Mouse (Mus musculus) lung, adult 2 months (tissue): ENCODE data around the gene Cdk1. TPM values are rescaled to one million over a fixed set of nuclear protein-coding genes. Genes with fewer than 3 reads are reported as not detected.

Experiments
- DNase-seq: peaks from one replicate; pipeline ENCODE4 v3.0.0; 2022
- H3K4me1 ChIP-seq: fragments of 200-500 bp; 2 replicates; pipeline ENCODE4 v1.6.1; 2011; ENCODE audit warnings: low read length; ENCODE audit not compliant: control insufficient read depth, insufficient read depth
- H3K4me3 ChIP-seq: fragments of 200-500 bp; replicated peaks from 2 replicates; pipeline ENCODE3; 2011; ENCODE audit warnings: low read depth, mild to moderate bottlenecking, control low read depth, low read length; ENCODE audit errors: extremely low read depth
- CTCF ChIP-seq: fragments of 200-500 bp; IDR thresholded peaks from 2 replicates; pipeline ENCODE4 v1.5.1; 2011; ENCODE audit warnings: mild to moderate bottlenecking, low read length, control low read depth; ENCODE audit not compliant: insufficient read depth
- POLR2A ChIP-seq: fragments of 200-500 bp; IDR thresholded peaks from 2 replicates; pipeline ENCODE4 v1.6.1; 2011; ENCODE audit warnings: low read depth, mild to moderate bottlenecking, control low read depth, low read length, borderline replicate concordance; ENCODE audit errors: extremely low read depth
- WGBS: fragments of 180-500 bp; shearing (Covaris S2); methylation state at CpG from one replicate; pipeline ENCODE4 v1.1.7; 2018; 5-methylcytosine and 5-hydroxymethylcytosine counted together
- polyA plus RNA-seq: library from polyadenylated mRNA; depleted of rRNA; stranded (reverse); fragments of >200 nt; gene quantifications from 2 replicates; pipeline ENCODE4 v1.2.3, GENCODE M21; 2012; rRNA removed

Gene Cdk1
- polyA plus RNA-seq, 1 experiment = 5.8 TPM

DNA sequence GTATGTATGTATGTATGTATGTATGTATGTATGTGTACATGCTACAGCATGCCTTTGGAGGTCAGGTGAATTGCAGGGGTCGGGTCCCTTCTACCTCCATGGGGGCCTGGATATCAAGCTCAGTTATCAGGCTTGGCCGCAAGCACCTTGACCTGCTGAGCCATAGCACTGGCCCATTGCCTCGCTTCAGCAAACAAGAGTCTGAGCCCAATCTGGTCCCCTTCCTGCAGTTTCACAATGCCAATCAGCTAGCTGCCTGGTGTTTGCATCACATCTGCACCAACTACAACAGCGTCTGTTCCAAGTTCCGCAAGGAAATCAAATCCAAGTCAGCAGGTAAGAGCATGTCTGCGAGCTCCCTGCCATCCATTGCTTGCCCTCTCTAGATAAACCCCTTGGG is 64.0 kb downstream of the Cdk1 start:
- 88% methylated on average over 6 of the region's 6 CpGs for WGBS

DNA sequence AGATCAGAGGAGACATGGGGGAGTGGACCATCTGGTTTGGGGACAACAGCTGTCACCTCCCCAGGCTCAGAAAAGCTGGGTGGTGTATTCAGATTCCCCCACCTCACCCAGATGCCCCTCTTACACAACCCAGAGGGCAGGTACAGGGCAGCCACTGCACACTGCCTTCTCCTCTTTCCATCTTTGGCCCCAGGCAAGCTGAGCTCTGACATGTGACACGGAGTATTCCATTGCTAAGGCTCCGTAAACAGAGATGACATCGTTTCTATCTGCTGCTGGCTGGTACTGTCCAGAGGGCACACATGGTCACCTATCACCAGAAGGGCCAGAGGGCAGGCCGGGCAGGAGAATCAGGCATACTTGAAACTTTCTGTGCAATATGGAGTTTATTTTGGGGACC is 64.7 kb downstream of the Cdk1 start:
- no peak overlapping the region for H3K4me3 ChIP-seq
- 79% methylated on average over 4 of the region's 4 CpGs for WGBS
- H3K4me1 ChIP-seq = no peaks in the 10 kb centered on the region
- TF ChIP-seq POLR2A (no peak), CTCF (no peak)
- DNase-seq = no peak

More for the DNA sequence above, 64.0 kb downstream of the Cdk1 start:
- H3K4me1 ChIP-seq = no peaks in the 10 kb centered on the region
- no peak for DNase-seq
- no peak for TF ChIP-seq POLR2A
- H3K4me3 ChIP-seq = no peak overlapping the region

- no peaks in the 10 kb centered on the region for H3K4me1 ChIP-seq
- no peak overlapping the region for H3K4me3 ChIP-seq
- DNase-seq = no peak
- WGBS = 86% methylated on average over 3 of the region's 3 CpGs
- TF ChIP-seq CTCF (no peak), POLR2A (no peak)
Measured at GRCm38 (mm10) chr10:69286939-69287338, 65.8 kb downstream of the Cdk1 start.

Other genes with a start within 250 kb of the Cdk1 start
- gene Rhobtb1, start 201.5 kb downstream of the Cdk1 start, polyA plus RNA-seq = 7.3 and 9.9 TPM in 2 replicates
- gene A930033H14Rik, start 139.8 kb downstream of the Cdk1 start, polyA plus RNA-seq = 0.53 and 1.0 TPM in 2 replicates
- gene Ank3, start 45.8 kb upstream of the Cdk1 start, polyA plus RNA-seq = 19.2 and 23.3 TPM in 2 replicates